Mouse (Mus musculus) neural tube, embryonic 13.5 days (tissue): ENCODE data around the gene 1700028P14Rik. TPM values are rescaled to one million over a fixed set of nuclear protein-coding genes. Genes with fewer than 3 reads are reported as not detected.

Experiments used
- ATAC-seq: fragments of 200-750 bp; cut with Nextera tagmentation; 2 replicates; pipeline ENCODE4 v1.8.0; 2017; ENCODE audit warnings: low read depth, mild to moderate bottlenecking, moderate TSS enrichment, moderate library complexity
- H3K27ac ChIP-seq: fragments of 300-500 bp; sonication (generic); replicated peaks from 2 replicates; pipeline ENCODE4 v1.5.1; 2015; ENCODE audit warnings: moderate library complexity, mild to moderate bottlenecking, inconsistent platforms
- H3K27me3 ChIP-seq: fragments of 300-500 bp; sonication (generic); 2 replicates; pipeline ENCODE4 v1.6.1; 2015; ENCODE audit warnings: mild to moderate bottlenecking, inconsistent platforms
- H3K36me3 ChIP-seq: fragments of 300-500 bp; sonication (generic); 2 replicates; pipeline ENCODE4 v1.6.1; 2015; ENCODE audit warnings: mild to moderate bottlenecking, inconsistent platforms
- H3K4me1 ChIP-seq: fragments of 300-500 bp; sonication (generic); replicated peaks from 2 replicates; pipeline ENCODE4 v1.6.1; 2015; ENCODE audit warnings: inconsistent platforms
- H3K4me2 ChIP-seq: fragments of 300-500 bp; sonication (generic); 2 replicates; pipeline ENCODE4 v1.6.1; 2015; ENCODE audit warnings: inconsistent platforms, mild to moderate bottlenecking, moderate library complexity
- H3K4me3 ChIP-seq: fragments of 300-500 bp; sonication (generic); 2 replicates; pipeline ENCODE4 v1.5.1; 2015; ENCODE audit warnings: mild to moderate bottlenecking, inconsistent platforms
- H3K9ac ChIP-seq: fragments of 300-500 bp; sonication (generic); 2 replicates; pipeline ENCODE4 v1.6.1; 2015; ENCODE audit warnings: moderate library complexity, mild to moderate bottlenecking, inconsistent platforms
- H3K9me3 ChIP-seq: fragments of 300-500 bp; sonication (generic); 2 replicates; pipeline ENCODE4 v1.6.1; 2016; ENCODE audit warnings: inconsistent platforms
- WGBS: fragments of 180-500 bp; shearing (Covaris S2); methylation state at CpG from one replicate; pipeline ENCODE4 v1.1.7; 2015; 5-methylcytosine and 5-hydroxymethylcytosine counted together
- polyA plus RNA-seq: library from polyadenylated mRNA; unstranded; fragments of >200 nt; fragmentation: Nextera tagmentation; extraction: Ambion mirVana; gene quantifications from 2 replicates; pipeline ENCODE4 v1.2.1, GENCODE M21; 2015

1700028P14Rik gene
- polyA plus RNA-seq, 1 experiment from 2014 or later, result 0.22 TPM

GRCm38 (mm10) chr19:23521831-23522230 lies 130.8 kb downstream of the 1700028P14Rik start:
- Histone ChIP-seq H3K27ac (no peak overlapping the region), H3K4me2 (no peak overlapping the region), H3K36me3 (no peaks in the 10 kb centered on the region), H3K27me3 (no peaks in the 10 kb centered on the region), H3K9ac (no peak overlapping the region), H3K9me3 (peaks cover 4% of the 10 kb centered on the region; the same call in 1 of the 2 replicates), H3K4me1 (no peaks in the 10 kb centered on the region), H3K4me3 (no peak overlapping the region)
- WGBS, result 84% methylated on average over 4 of the region's 4 CpGs
- no peak for ATAC-seq

GRCm38 (mm10) chr19:23521071-23521470 lies 131.5 kb downstream of the 1700028P14Rik start:
- Histone ChIP-seq H3K9me3 (no peaks in the 10 kb centered on the region), H3K27me3 (no peaks in the 10 kb centered on the region), H3K4me2 (no peak overlapping the region), H3K36me3 (no peaks in the 10 kb centered on the region), H3K9ac (no peak overlapping the region), H3K27ac (no peak overlapping the region), H3K4me3 (no peak overlapping the region), H3K4me1 (no peaks in the 10 kb centered on the region)
- no peak for ATAC-seq
- 89% methylated on average over 8 of the region's 8 CpGs for WGBS

GRCm38 (mm10) chr19:23520629-23521028 lies 132.0 kb downstream of the 1700028P14Rik start:
- no peaks in the 10 kb centered on the region for H3K9me3 ChIP-seq
- no peak overlapping the region for H3K4me3 ChIP-seq
- no peak overlapping the region for H3K4me2 ChIP-seq
- no peak overlapping the region for H3K27ac ChIP-seq
- H3K4me1 ChIP-seq, result no peaks in the 10 kb centered on the region
- no peak overlapping the region for H3K9ac ChIP-seq
- no peaks in the 10 kb centered on the region for H3K36me3 ChIP-seq
- H3K27me3 ChIP-seq, result no peaks in the 10 kb centered on the region
- WGBS, result 84% methylated on average over 5 of the region's 5 CpGs
- ATAC-seq, result no peak

- H3K4me2 ChIP-seq, result no peak overlapping the region
- no peaks in the 10 kb centered on the region for H3K4me1 ChIP-seq
- no peaks in the 10 kb centered on the region for H3K36me3 ChIP-seq
- no peak overlapping the region for H3K9ac ChIP-seq
- H3K4me3 ChIP-seq, result no peak overlapping the region
- H3K27me3 ChIP-seq, result no peaks in the 10 kb centered on the region
- H3K9me3 ChIP-seq, result no peaks in the 10 kb centered on the region
- 87% methylated on average over 5 of the region's 5 CpGs for WGBS
- ATAC-seq, result no peak
- no peak overlapping the region for H3K27ac ChIP-seq
Observed at GRCm38 (mm10) chr19:23518477-23518876, 134.1 kb downstream of the 1700028P14Rik start.

GRCm38 (mm10) chr19:23511303-23511702 lies 141.3 kb downstream of the 1700028P14Rik start:
- Histone ChIP-seq H3K4me2 (no peak overlapping the region), H3K27ac (no peak overlapping the region), H3K36me3 (no peaks in the 10 kb centered on the region), H3K9ac (no peak overlapping the region), H3K4me1 (peaks cover 13% of the 10 kb centered on the region), H3K9me3 (no peaks in the 10 kb centered on the region), H3K4me3 (no peak overlapping the region), H3K27me3 (no peaks in the 10 kb centered on the region)
- ATAC-seq, result no peak
- WGBS, result 41% methylated on average over 2 of the region's 2 CpGs

Other genes with a start within 250 kb of the 1700028P14Rik start
- 1.2 and 2.4 TPM in 2 replicates for gene Mamdc2, start 204.4 kb downstream of the 1700028P14Rik start, polyA plus RNA-seq
- gene Ptar1, start 34.6 kb upstream of the 1700028P14Rik start, polyA plus RNA-seq, result 3.8 and 4.1 TPM in 2 replicates
- gene Apba1, start 106.1 kb upstream of the 1700028P14Rik start, polyA plus RNA-seq, result 8.7 and 8.8 TPM in 2 replicates